Mouse (Mus musculus) right cerebral cortex, adult 18-20 months (tissue): ENCODE measurements around the gene Aff3.

ENCODE experiments used
- DNase-seq: peaks from one replicate; pipeline ENCODE4 v3.0.0; 2022; ENCODE audit warnings: mixed read lengths

Aff3 gene

GRCm38 (mm10) chr1:38261076-38261475 lies 403.7 kb downstream of the Aff3 start:
- DNase-seq: no peak

- no peak for DNase-seq
Observed at GRCm38 (mm10) chr1:38259541-38260338, 405.0 kb downstream of the Aff3 start.

- no peak for DNase-seq
Observed at GRCm38 (mm10) chr1:38254426-38254825, 410.3 kb downstream of the Aff3 start.

- DNase-seq: no peak
Observed at GRCm38 (mm10) chr1:38252766-38253079, 412.0 kb downstream of the Aff3 start.

- DNase-seq: no peak
Observed at GRCm38 (mm10) chr1:38252031-38252765, 412.6 kb downstream of the Aff3 start.

- no peak for DNase-seq
Observed at GRCm38 (mm10) chr1:38251448-38251847, 413.3 kb downstream of the Aff3 start.

GRCm38 (mm10) chr1:38250246-38250645 lies 414.5 kb downstream of the Aff3 start:
- no peak for DNase-seq

- no peak for DNase-seq
Observed at GRCm38 (mm10) chr1:38249561-38249960, 415.2 kb downstream of the Aff3 start.

GRCm38 (mm10) chr1:38248027-38248426 lies 416.7 kb downstream of the Aff3 start:
- no peak for DNase-seq

GRCm38 (mm10) chr1:38242559-38242958 lies 422.2 kb downstream of the Aff3 start:
- DNase-seq: no peak

GRCm38 (mm10) chr1:38241801-38242200 lies 423.0 kb downstream of the Aff3 start:
- no peak for DNase-seq

- no peak for DNase-seq
Observed at GRCm38 (mm10) chr1:38241221-38241666, 423.5 kb downstream of the Aff3 start.

GRCm38 (mm10) chr1:38240438-38241220 lies 424.1 kb downstream of the Aff3 start:
- DNase-seq: no peak

GRCm38 (mm10) chr1:38239516-38239915 lies 425.2 kb downstream of the Aff3 start:
- no peak for DNase-seq

- no peak for DNase-seq
Observed at GRCm38 (mm10) chr1:38237831-38238230, 426.9 kb downstream of the Aff3 start.

GRCm38 (mm10) chr1:38237027-38237787 lies 427.5 kb downstream of the Aff3 start:
- DNase-seq: no peak

- no peak for DNase-seq
Observed at GRCm38 (mm10) chr1:38233121-38233520, 431.6 kb downstream of the Aff3 start.

- no peak for DNase-seq
Observed at GRCm38 (mm10) chr1:38230041-38230440, 434.7 kb downstream of the Aff3 start.

- DNase-seq: no peak
Observed at GRCm38 (mm10) chr1:38228806-38229205, 435.9 kb downstream of the Aff3 start.

- DNase-seq: no peak
Observed at GRCm38 (mm10) chr1:38225166-38225565, 439.6 kb downstream of the Aff3 start.

- DNase-seq: no peak
Observed at GRCm38 (mm10) chr1:38222160-38222559, 442.6 kb downstream of the Aff3 start.

- no peak for DNase-seq
Observed at GRCm38 (mm10) chr1:38221431-38221830, 443.3 kb downstream of the Aff3 start.
